Mouse (Mus musculus) adrenal gland, postnatal 14 days (tissue): Measurements from ENCODE around the gene Rmi2. TPM values are rescaled to one million over a fixed set of nuclear protein-coding genes. Genes with fewer than 3 reads are reported as not detected.

ENCODE experiments used
- DNase-seq: peaks from one replicate; pipeline ENCODE4 v3.0.0; 2021; ENCODE audit warnings: mixed read lengths
- total RNA-seq: library from RNA; stranded (reverse); gene quantifications from 2 replicates; pipeline ENCODE4 v1.2.3, GENCODE M21; 2021

The Rmi2 gene
- total RNA-seq, 1 experiment from 2014 or later = 1.6 TPM

DNA sequence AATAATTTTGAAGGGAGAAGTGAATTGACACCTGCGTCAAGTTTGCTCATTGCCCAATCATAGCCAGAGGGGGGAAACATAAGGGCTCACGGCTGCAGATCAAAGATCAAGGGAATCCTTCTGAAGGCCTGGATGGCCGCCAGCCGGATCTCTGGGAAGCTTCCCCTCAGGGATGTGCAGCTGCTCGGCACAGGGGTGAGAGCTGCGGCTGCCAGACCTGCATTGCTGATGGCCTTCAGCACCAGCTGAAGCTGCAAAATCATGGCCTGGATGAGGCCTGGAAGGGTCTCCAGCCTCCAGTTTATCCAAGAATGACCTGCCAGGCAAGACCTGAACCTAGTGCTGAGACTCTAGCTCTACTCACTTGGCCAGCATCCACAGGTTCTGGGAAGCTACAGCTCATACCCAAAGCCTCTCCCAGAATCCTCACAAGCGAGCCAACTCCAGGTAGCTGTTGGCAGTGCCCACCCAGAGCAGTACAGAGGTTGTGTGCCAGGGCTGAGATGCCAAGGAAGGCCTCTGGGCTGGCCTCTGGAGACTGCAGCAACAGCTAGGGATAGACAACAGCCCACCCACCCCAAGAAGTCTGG is 90.8 kb downstream of the Rmi2 start:
- peak; percentile 80 for DNase-seq

DNA sequence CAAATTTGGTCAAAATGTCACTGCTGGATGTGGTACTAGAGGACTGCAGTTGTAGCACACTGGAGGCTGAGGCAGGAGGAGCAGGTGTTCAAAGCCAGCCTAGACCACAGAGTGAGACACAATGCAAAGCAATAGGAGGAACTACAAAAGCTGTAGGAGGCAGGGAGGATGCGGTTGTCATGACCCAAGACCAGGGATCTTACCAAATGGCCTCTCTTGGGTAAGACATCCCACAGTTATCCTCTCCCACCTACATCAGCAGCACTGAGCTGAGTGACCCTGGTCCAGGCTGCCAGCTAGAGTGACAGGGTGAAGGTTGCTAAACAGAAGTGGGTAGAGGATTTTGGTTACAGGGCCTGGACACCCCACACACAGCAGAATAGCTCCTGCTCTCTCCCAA is 92.2 kb downstream of the Rmi2 start:
- DNase-seq = no peak

DNA sequence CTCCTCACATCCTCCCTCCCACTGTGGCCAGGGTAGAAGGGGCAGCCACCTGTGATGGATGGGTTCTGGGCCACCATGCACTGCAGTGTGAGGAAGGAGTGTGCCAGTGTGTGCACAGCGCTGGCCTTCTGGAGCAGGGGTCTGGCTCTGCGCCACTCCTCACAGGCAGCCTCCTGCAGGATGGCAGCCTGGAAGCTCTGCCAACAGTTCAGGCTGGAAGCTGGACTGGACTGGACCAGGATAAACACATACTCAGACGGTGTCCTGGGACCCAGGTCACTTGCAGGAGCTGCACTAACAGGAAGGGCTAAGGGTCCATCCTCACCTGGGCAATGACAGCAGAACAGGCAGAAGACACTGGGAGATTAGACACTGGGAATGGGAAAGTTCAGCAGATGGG is 98.5 kb downstream of the Rmi2 start:
- DNase-seq = peak; percentile 45

DNA sequence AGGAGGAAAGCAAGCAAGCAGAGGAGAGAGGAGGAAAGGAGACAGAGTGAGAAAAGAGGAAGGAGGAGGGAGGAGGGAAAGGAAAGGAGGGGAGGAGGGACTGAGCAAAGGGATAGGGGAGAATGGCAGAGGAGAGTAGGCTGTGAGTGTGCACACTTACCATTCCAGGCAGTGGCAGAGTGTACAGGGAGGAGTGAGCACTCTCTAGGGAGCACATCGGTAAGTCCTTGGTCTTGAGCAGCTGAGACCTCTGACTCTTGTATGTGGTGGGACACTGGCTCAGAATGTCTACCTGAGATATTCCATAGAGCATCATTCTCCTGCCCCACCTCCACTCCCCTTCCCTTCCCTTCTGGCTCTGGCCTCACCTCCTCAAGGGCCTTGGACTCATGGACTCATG is 99.2 kb downstream of the Rmi2 start:
- DNase-seq = no peak

DNA sequence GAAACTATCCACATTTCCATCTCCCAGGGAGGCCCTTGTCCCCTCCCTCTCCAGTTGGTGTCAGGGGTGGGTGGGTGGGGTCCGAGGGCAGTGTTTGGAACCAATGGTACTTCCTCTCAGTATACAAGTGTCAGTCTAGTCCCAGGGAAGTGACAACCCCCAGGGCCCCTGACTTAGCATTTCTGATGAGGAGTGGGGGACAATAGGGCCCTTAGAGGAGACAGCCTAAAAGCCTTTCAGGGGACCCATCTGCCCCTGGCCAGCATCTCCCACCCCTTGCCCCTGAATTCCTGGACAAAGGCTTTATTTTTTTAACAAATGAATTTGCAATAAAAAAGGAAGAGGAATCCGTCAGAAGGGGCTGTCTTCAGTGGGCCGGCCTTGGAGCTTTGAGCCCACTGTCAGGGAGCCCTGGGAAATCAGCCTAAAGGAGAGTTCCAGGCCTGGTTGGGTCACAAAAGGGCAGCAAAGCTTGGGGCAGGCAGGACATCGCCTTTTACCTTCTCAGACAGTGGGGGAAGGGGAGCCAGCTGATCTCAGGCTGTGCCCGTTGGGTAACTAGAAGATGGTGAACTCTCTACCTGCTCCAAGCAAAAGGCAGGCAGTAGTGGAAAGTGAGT is 102.0 kb downstream of the Rmi2 start:
- no peak for DNase-seq

DNA sequence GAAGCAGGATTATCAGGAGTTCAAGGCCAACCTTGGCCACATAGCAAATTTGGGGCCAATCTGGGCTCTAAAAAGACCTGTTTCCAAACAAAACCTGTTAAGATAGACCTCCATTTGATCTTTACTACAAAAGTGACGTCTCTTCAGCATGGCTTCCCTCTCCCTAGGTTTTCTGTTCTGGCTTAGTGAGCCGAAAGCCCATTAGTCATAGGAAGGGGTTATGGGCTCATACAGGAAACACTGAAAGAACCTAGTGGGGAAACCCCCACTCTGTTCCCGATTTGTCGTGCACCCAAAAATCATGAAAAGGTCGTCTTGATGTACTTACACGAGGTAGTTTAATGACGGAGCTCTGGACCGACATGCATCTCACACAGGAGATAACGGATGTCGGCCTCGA is 102.6 kb downstream of the Rmi2 start:
- DNase-seq = no peak

DNA sequence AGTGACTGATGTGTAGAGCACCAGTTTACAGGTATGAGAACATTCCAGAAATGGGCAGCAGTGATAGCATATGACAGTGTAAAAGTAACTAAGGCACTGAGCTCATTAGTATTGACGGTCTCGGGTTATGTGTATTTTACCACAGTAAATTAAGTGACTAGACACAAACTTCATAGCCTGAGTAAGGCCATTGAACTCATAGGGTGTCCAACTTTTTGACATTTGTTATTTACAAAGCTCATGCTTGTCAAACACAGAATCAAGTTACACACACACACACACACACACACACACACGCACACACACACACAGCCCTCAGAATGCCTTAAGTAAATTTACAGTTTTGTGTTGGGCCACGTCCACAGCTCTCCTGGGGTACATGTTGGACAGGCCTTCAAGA is 105.1 kb downstream of the Rmi2 start:
- no peak for DNase-seq

DNA sequence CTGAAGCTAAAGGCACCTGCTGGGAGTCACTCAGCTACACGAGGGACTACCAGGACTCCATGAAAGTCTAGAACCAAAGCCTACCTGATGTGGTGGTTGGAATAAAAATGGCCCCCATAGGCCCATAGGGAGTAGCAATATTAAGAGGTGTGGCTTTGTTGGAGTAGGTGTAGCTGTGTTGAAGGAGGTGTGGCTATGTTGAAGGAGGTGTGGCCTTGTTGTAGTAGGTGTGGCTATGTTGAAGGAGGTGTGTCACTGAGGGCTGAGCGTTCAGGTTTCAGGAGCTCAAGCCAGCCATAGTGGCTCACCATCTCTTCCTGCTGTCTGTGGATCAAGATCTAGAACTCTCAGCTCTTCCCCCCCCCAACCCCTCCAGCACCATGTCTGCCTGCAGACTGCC is 105.8 kb downstream of the Rmi2 start:
- DNase-seq = no peak

Other genes with a start within 250 kb of the Rmi2 start
- gene Socs1, start 49.5 kb upstream of the Rmi2 start, total RNA-seq = 2.4 and 3.7 TPM in 2 replicates
- not detected in 2 replicates for gene Tnp2, start 46.4 kb upstream of the Rmi2 start, total RNA-seq
- gene Prm3, start 44.1 kb upstream of the Rmi2 start, total RNA-seq = not detected in 2 replicates
- gene Prm2, start 38.9 kb upstream of the Rmi2 start, total RNA-seq = not detected in 2 replicates
- not detected in 2 replicates for gene Prm1, start 29.2 kb upstream of the Rmi2 start, total RNA-seq
- gene Gm11172, start 22.1 kb upstream of the Rmi2 start, total RNA-seq = not detected in 2 replicates
- 16.3 and 24.0 TPM in 2 replicates for gene Snn, start 225.9 kb downstream of the Rmi2 start, total RNA-seq
- 38.6 and 47.5 TPM in 2 replicates for gene Litaf, start 231.1 kb downstream of the Rmi2 start, total RNA-seq